Mouse (Mus musculus) ES-E14 (cell line): ENCODE data around the gene Kcnj4.

Source experiments
- CHD2 ChIP-seq: IDR thresholded peaks from 2 replicates; pipeline ENCODE4 v1.6.1; 2014; ENCODE audit warnings: mild to moderate bottlenecking, low read depth, low read length, inconsistent platforms
- HCFC1 ChIP-seq: IDR thresholded peaks from 2 replicates; pipeline ENCODE4 v1.6.1; 2012; ENCODE audit warnings: low read length, inconsistent platforms, borderline replicate concordance; ENCODE audit not compliant: insufficient read depth
- MAFK ChIP-seq: IDR thresholded peaks from 2 replicates; pipeline ENCODE4 v1.6.1; 2014; ENCODE audit warnings: mild to moderate bottlenecking, low read depth, low read length, inconsistent platforms; ENCODE audit not compliant: insufficient read depth

- no peak for TF ChIP-seq HCFC1
- TF ChIP-seq CHD2 = no peak
- no peak for TF ChIP-seq MAFK
Observed at GRCm38 (mm10) chr15:79500110-79500509, 4.9 kb downstream of the Kcnj4 start.
